In genomic region chr16:30787351-30787750, GRCm38 (mm10) we compare ENCODE assay signal across 23 mouse cellular contexts.
A peak's percentile ranks its signal among the peaks of the same experiment; 100 is the strongest.
DNase-seq lines count a peak whose midpoint lies in the region; ATAC-seq and TF ChIP-seq lines count a peak whose summit lies in the region.
"Had no signal": no experiment of that assay in that cellular context is flagged by ENCODE, and none has a peak within 500 bp of the region (broad histone marks: within the 10 kb centered on the region; RNA-seq: fewer than 3 reads in every experiment).

No protein-coding gene starts in this region.

- no peaks in the 10 kb centered on the region for H3K9me3 ChIP-seq in forebrain, embryonic 11.5 days (ENCODE audit: control insufficient read depth, low read length)
- H3K9me3 ChIP-seq in forebrain, postnatal 0 days (ENCODE audit: low read length), result no peaks in the 10 kb centered on the region
- no peaks in the 10 kb centered on the region for H3K9me3 ChIP-seq in intestine, embryonic 14.5 days (ENCODE audit: control insufficient read depth, low read length)
- no peaks in the 10 kb centered on the region for H3K9me3 ChIP-seq in intestine, embryonic 16.5 days (ENCODE audit: control insufficient read depth, low read length)
- H3K9me3 ChIP-seq in megakaryocyte, embryonic 14.5 days, result peaks cover 14% of the 10 kb centered on the region
- no peaks in the 10 kb centered on the region for H3K9me3 ChIP-seq in hindbrain, embryonic 13.5 days

- H3K4me2 ChIP-seq in forebrain, embryonic 11.5 days (ENCODE audit: low read depth, low read length, severe bottlenecking), result no peak overlapping the region
- no peak overlapping the region for H3K4me2 ChIP-seq in forebrain, postnatal 0 days (ENCODE audit: low read depth)
- no peak overlapping the region for H3K4me2 ChIP-seq in intestine, embryonic 14.5 days (ENCODE audit: low read length)
- H3K4me2 ChIP-seq in intestine, embryonic 16.5 days (ENCODE audit: low read depth, low read length), result no peak overlapping the region
- no peak overlapping the region for H3K4me2 ChIP-seq in hindbrain, embryonic 13.5 days
- H3K4me2 ChIP-seq: midbrain, embryonic 11.5 days had no signal

- peak; percentile 14 for DNase-seq in forebrain, embryonic 11.5 days (ENCODE audit: low spot score)
- DNase-seq in forebrain, postnatal 0 days, result no peak
- peak; percentile 39 for DNase-seq in intestine, embryonic 14.5 days (ENCODE audit: low spot score)
- DNase-seq: adrenal gland, adult 8-10 months; cerebellum, postnatal 14 days; kidney, adult 18-20 months; kidney, postnatal 4 days; layer of hippocampus, adult 9-11 months; left cerebral cortex, postnatal 4 days; lung, postnatal 10 days; retina, postnatal 1 day; thymus, postnatal 25 days had no signal

- H3K4me1 ChIP-seq in forebrain, embryonic 11.5 days (replicated peaks; ENCODE audit: control insufficient read depth, insufficient read depth, low read length), result peaks cover 4% of the 10 kb centered on the region; the same call in 1 of the 2 replicates
- H3K4me1 ChIP-seq in forebrain, postnatal 0 days (ENCODE audit: insufficient read depth), result 0 out of 2 replicates have a peak, but pooled peaks cover 3% of the 10 kb centered on the region
- H3K4me1 ChIP-seq in intestine, embryonic 14.5 days (replicated peaks; ENCODE audit: control insufficient read depth, insufficient read depth, low read length), result peaks cover 25% of the 10 kb centered on the region
- peaks cover 30% of the 10 kb centered on the region for H3K4me1 ChIP-seq in intestine, embryonic 16.5 days (ENCODE audit: control insufficient read depth, insufficient read depth, low read length)
- H3K4me1 ChIP-seq in megakaryocyte, embryonic 14.5 days, result peaks cover 42% of the 10 kb centered on the region
- H3K4me1 ChIP-seq in hindbrain, embryonic 13.5 days (replicated peaks), result peaks cover 28% of the 10 kb centered on the region

- no peak for ATAC-seq in forebrain, embryonic 11.5 days (replicated peaks; ENCODE audit: low FRiP score)
- ATAC-seq in forebrain, postnatal 0 days, result no peak
- ATAC-seq in intestine, embryonic 14.5 days (replicated peaks; ENCODE audit: low FRiP score, low TSS enrichment, low read depth), result no peak
- no peak for ATAC-seq in intestine, embryonic 16.5 days
- no peak for ATAC-seq in megakaryocyte, adult 5-6 weeks (ENCODE audit: poor library complexity, severe bottlenecking)
- ATAC-seq in hindbrain, embryonic 13.5 days (ENCODE audit: low FRiP score), result no peak
- ATAC-seq: forebrain, embryonic 16.5 days; hindbrain, embryonic 16.5 days; Patski had no signal

- H3K36me3 ChIP-seq in forebrain, embryonic 11.5 days (ENCODE audit: control insufficient read depth, insufficient read depth, low read length), result no peaks in the 10 kb centered on the region
- H3K36me3 ChIP-seq in forebrain, postnatal 0 days (ENCODE audit: insufficient read depth), result no peaks in the 10 kb centered on the region
- H3K36me3 ChIP-seq in intestine, embryonic 14.5 days (ENCODE audit: control insufficient read depth, insufficient read depth, low read length), result no peaks in the 10 kb centered on the region
- no peaks in the 10 kb centered on the region for H3K36me3 ChIP-seq in intestine, embryonic 16.5 days (ENCODE audit: control insufficient read depth, insufficient read depth, low read length)
- H3K36me3 ChIP-seq in megakaryocyte, embryonic 14.5 days (replicated peaks; ENCODE audit: low read length), result no peaks in the 10 kb centered on the region
- no peaks in the 10 kb centered on the region for H3K36me3 ChIP-seq in macrophage (ENCODE audit: inconsistent target)
- no peaks in the 10 kb centered on the region for H3K36me3 ChIP-seq in hindbrain, embryonic 13.5 days

- TF ChIP-seq CTCF in forebrain, postnatal 0 days (IDR thresholded peaks at IDR 0.05; ENCODE audit: low read depth), result no peak

- 87% methylated on average over 1 of the region's 1 CpGs for WGBS in forebrain, embryonic 11.5 days
- 81% methylated on average over 1 of the region's 1 CpGs for WGBS in forebrain, postnatal 0 days
- 94% methylated on average over 1 of the region's 1 CpGs for WGBS in intestine, embryonic 14.5 days
- 78% methylated on average over 1 of the region's 1 CpGs for WGBS in intestine, embryonic 16.5 days
- WGBS in macrophage (ENCODE audit: missing documents), result 91% methylated on average over 1 of the region's 1 CpGs
- 100% methylated on average over 1 of the region's 1 CpGs for WGBS in hindbrain, embryonic 13.5 days

- no peaks in the 10 kb centered on the region for H3K79me2 ChIP-seq in macrophage (ENCODE audit: inconsistent target)

- no peaks in the 10 kb centered on the region for H3K27me3 ChIP-seq in forebrain, embryonic 11.5 days (ENCODE audit: control insufficient read depth, insufficient read depth, low read length)
- H3K27me3 ChIP-seq in forebrain, postnatal 0 days (ENCODE audit: insufficient read depth, low read length), result no peaks in the 10 kb centered on the region
- no peaks in the 10 kb centered on the region for H3K27me3 ChIP-seq in intestine, embryonic 14.5 days (replicated peaks; ENCODE audit: control insufficient read depth, insufficient read depth, low read length)
- no peaks in the 10 kb centered on the region for H3K27me3 ChIP-seq in intestine, embryonic 16.5 days (replicated peaks; ENCODE audit: control insufficient read depth, insufficient read depth, low read length)
- H3K27me3 ChIP-seq in megakaryocyte, embryonic 14.5 days (replicated peaks), result peaks cover 65% of the 10 kb centered on the region
- no peaks in the 10 kb centered on the region for H3K27me3 ChIP-seq in hindbrain, embryonic 13.5 days
- H3K27me3 ChIP-seq: Patski had no signal

- H3K4me3 ChIP-seq in forebrain, embryonic 11.5 days (ENCODE audit: low read depth, low read length), result no peak overlapping the region
- H3K4me3 ChIP-seq in forebrain, postnatal 0 days (ENCODE audit: low read depth, low read length), result no peak overlapping the region
- H3K4me3 ChIP-seq in intestine, embryonic 14.5 days (ENCODE audit: low read depth, low read length), result no peak overlapping the region
- no peak overlapping the region for H3K4me3 ChIP-seq in intestine, embryonic 16.5 days (ENCODE audit: low read length)
- peak overlapping the region; percentile 23 for H3K4me3 ChIP-seq in megakaryocyte, embryonic 14.5 days (replicated peaks)
- no peak overlapping the region for H3K4me3 ChIP-seq in macrophage (ENCODE audit: inconsistent target)
- no peak overlapping the region for H3K4me3 ChIP-seq in hindbrain, embryonic 13.5 days
- H3K4me3 ChIP-seq: left cerebral cortex, adult 2 months had no signal

- H3K27ac ChIP-seq in forebrain, embryonic 11.5 days (ENCODE audit: low read depth, low read length), result no peak overlapping the region
- no peak overlapping the region for H3K27ac ChIP-seq in forebrain, postnatal 0 days (ENCODE audit: low read depth, low read length)
- H3K27ac ChIP-seq in intestine, embryonic 14.5 days (ENCODE audit: low read depth), result no peak overlapping the region
- H3K27ac ChIP-seq in intestine, embryonic 16.5 days (ENCODE audit: low read length), result no peak overlapping the region
- H3K27ac ChIP-seq in macrophage, result peak overlapping the region; percentile 91
- no peak overlapping the region for H3K27ac ChIP-seq in hindbrain, embryonic 13.5 days
- H3K27ac ChIP-seq: left cerebral cortex, adult 2 months; liver, embryonic 14.5 days had no signal

- H3K9ac ChIP-seq in forebrain, embryonic 11.5 days (ENCODE audit: low read length), result no peak overlapping the region
- no peak overlapping the region for H3K9ac ChIP-seq in forebrain, postnatal 0 days
- H3K9ac ChIP-seq in intestine, embryonic 14.5 days (ENCODE audit: low read length), result no peak overlapping the region
- H3K9ac ChIP-seq in intestine, embryonic 16.5 days (ENCODE audit: low read depth, low read length), result no peak overlapping the region
- no peak overlapping the region for H3K9ac ChIP-seq in hindbrain, embryonic 13.5 days
- H3K9ac ChIP-seq: liver, embryonic 14.5 days had no signal
